Mouse (Mus musculus) forebrain, embryonic 15.5 days (tissue): ENCODE data around the gene Pias1. TPM values are rescaled to one million over a fixed set of nuclear protein-coding genes. Genes with fewer than 3 reads are reported as not detected.

Experiments
- ATAC-seq: fragments of 200-750 bp; cut with Nextera tagmentation; replicated peaks from 2 replicates; pipeline ENCODE4 v1.8.0; 2017; ENCODE audit warnings: mild to moderate bottlenecking, moderate TSS enrichment, moderate library complexity
- H3K27ac ChIP-seq: fragments of 300-500 bp; sonication (generic); replicated peaks from 2 replicates; pipeline ENCODE4 v1.5.1; 2015; ENCODE audit warnings: mild to moderate bottlenecking, inconsistent platforms
- H3K27me3 ChIP-seq: fragments of 300-500 bp; sonication (generic); 2 replicates; pipeline ENCODE4 v1.6.1; 2015; ENCODE audit warnings: inconsistent platforms
- H3K36me3 ChIP-seq: fragments of 300-500 bp; sonication (generic); 2 replicates; pipeline ENCODE4 v1.6.1; 2015; ENCODE audit warnings: mild to moderate bottlenecking, inconsistent platforms
- H3K4me1 ChIP-seq: fragments of 300-500 bp; sonication (generic); 2 replicates; pipeline ENCODE4 v1.6.1; 2015; ENCODE audit warnings: inconsistent platforms
- H3K4me2 ChIP-seq: fragments of 300-500 bp; sonication (generic); replicated peaks from 2 replicates; pipeline ENCODE4 v1.6.1; 2015; ENCODE audit warnings: mild to moderate bottlenecking, inconsistent platforms
- H3K4me3 ChIP-seq: fragments of 300-500 bp; sonication (generic); 2 replicates; pipeline ENCODE4 v1.5.1; 2015; ENCODE audit warnings: mild to moderate bottlenecking, inconsistent platforms
- H3K9ac ChIP-seq: fragments of 300-500 bp; sonication (generic); replicated peaks from 2 replicates; pipeline ENCODE4 v1.6.1; 2015; ENCODE audit warnings: mild to moderate bottlenecking, inconsistent platforms
- H3K9me3 ChIP-seq: fragments of 300-500 bp; sonication (generic); 2 replicates; pipeline ENCODE4 v1.6.1; 2016; ENCODE audit warnings: inconsistent platforms
- WGBS: fragments of 180-500 bp; shearing (Covaris S2); methylation state at CpG from one replicate; pipeline ENCODE4 v1.1.7; 2015; ENCODE audit warnings: mixed read lengths; 5-methylcytosine and 5-hydroxymethylcytosine counted together
- polyA plus RNA-seq: library from polyadenylated mRNA; unstranded; fragments of >200 nt; fragmentation: Nextera tagmentation; extraction: Ambion mirVana; gene quantifications from 2 replicates; pipeline ENCODE4 v1.2.1, GENCODE M21; 2015

Pias1 gene
- polyA plus RNA-seq, 1 experiment from 2014 or later: 65.3 TPM

GRCm38 (mm10) chr9:62934700-62935400 lies 52.9 kb downstream of the Pias1 start:
- Histone ChIP-seq H3K27ac (no peak overlapping the region), H3K9me3 (no peaks in the 10 kb centered on the region), H3K4me2 (no peak overlapping the region), H3K36me3 (no peaks in the 10 kb centered on the region), H3K4me1 (0 out of 2 replicates have a peak, but pooled peaks cover 2% of the 10 kb centered on the region), H3K4me3 (no peak overlapping the region), H3K9ac (no peak overlapping the region), H3K27me3 (no peaks in the 10 kb centered on the region)
- WGBS: 77% methylated on average over 2 of the region's 2 CpGs
- ATAC-seq: no peak

GRCm38 (mm10) chr9:62932575-62933339 lies 55.0 kb downstream of the Pias1 start:
- Histone ChIP-seq H3K27ac (no peak overlapping the region), H3K36me3 (no peaks in the 10 kb centered on the region), H3K4me2 (no peak overlapping the region), H3K4me3 (no peak overlapping the region), H3K9ac (no peak overlapping the region), H3K27me3 (no peaks in the 10 kb centered on the region), H3K4me1 (0 out of 2 replicates have a peak, but pooled peaks cover 2% of the 10 kb centered on the region), H3K9me3 (no peaks in the 10 kb centered on the region)
- ATAC-seq: no peak
- WGBS: 83% methylated on average over 4 of the region's 4 CpGs

DNA sequence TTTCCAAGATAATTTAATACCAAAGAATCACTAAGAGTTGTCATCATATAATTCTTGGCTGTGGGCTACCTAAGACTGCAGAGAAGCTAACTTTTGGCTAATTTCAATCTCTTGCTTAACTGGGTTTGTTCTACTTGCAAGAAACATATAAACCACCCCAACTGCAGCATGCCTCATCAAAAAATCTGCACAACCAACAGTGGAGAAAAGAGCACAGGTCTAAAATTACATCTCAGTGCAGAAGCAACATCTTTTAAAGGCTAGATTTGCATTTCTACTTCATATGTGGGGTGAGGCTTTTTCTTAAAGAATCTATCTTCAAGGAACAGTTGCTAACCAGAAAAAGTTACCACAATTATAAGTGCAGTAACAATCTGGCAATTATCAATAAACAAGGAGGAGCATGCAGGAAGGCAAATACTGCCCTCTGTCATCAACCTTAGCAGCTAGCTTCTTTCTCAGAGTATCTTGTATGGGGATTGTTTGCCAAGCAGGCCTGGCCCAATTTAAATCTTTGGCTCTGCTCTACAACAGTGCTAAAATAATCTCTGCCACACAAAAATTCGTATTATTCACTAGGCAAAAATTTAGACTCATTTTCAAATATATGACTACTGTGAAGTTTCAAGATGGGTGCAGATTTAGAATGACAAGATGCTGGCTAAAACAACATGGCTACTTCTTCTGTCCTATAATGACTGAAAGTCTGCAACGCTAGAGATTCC lies 62.7 kb downstream of the Pias1 start:
- Histone ChIP-seq H3K27ac (no peak overlapping the region), H3K4me1 (no peaks in the 10 kb centered on the region), H3K27me3 (no peaks in the 10 kb centered on the region), H3K9ac (no peak overlapping the region), H3K4me3 (no peak overlapping the region), H3K4me2 (no peak overlapping the region), H3K9me3 (no peaks in the 10 kb centered on the region), H3K36me3 (0 out of 2 replicates have a peak, but pooled peaks cover 4% of the 10 kb centered on the region)
- no peak for ATAC-seq
- WGBS: 95% methylated on average over 2 of the region's 2 CpGs

DNA sequence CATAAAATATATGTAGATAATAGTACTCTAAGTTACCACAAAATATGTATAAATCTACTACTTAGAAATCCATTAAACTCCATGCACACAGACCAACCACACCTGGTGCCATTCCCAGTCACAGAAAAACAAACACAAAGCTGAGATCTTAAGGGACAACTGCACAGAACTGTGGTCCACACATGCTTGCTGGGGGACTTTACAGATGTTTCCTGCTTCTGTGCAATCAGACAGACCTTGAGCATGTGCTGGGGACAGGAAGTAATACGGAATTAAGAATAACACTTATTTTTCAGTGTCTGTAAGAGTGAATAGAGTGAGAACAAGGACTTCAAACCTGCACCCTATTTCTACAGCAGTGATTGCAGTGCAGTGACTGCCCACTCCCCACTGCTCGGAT lies 66.8 kb downstream of the Pias1 start:
- Histone ChIP-seq H3K9me3 (no peaks in the 10 kb centered on the region), H3K36me3 (peaks cover 19% of the 10 kb centered on the region), H3K4me2 (no peak overlapping the region), H3K4me1 (no peaks in the 10 kb centered on the region), H3K27ac (no peak overlapping the region), H3K9ac (no peak overlapping the region), H3K27me3 (no peaks in the 10 kb centered on the region), H3K4me3 (no peak overlapping the region)
- no peak for ATAC-seq
- WGBS: 86% methylated on average over 2 of the region's 2 CpGs

DNA sequence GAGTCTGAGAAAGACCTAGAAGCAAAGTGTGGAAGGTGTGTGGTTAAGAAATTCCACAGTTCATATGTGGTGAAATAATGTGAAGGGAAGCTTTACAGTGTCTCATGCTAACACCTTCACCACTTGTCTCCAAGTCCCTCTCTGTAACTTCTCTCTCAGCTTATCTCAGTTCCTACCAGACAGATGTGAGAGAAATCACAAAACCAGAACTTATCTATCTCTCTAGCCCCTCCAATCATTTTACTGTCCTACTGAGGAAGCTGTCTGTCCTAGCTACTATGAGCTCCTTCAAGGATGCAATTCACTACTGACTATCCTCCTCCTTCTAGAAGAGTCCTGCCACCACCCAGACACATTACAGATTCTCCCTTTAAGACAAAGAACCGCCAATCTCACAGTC lies 70.7 kb downstream of the Pias1 start:
- H3K36me3 ChIP-seq: peaks cover 26% of the 10 kb centered on the region
- ATAC-seq: no peak
- H3K27me3 ChIP-seq: no peaks in the 10 kb centered on the region
- no peak overlapping the region for H3K27ac ChIP-seq
- no peaks in the 10 kb centered on the region for H3K4me1 ChIP-seq
- H3K9ac ChIP-seq: no peak overlapping the region
- WGBS: 93% methylated on average over 1 of the region's 1 CpGs
- no peaks in the 10 kb centered on the region for H3K9me3 ChIP-seq
- no peak overlapping the region for H3K4me3 ChIP-seq
- no peak overlapping the region for H3K4me2 ChIP-seq

- no peak overlapping the region for H3K9ac ChIP-seq
- ATAC-seq: no peak
- 89% methylated on average over 5 of the region's 5 CpGs for WGBS
- no peak overlapping the region for H3K4me2 ChIP-seq
- H3K4me1 ChIP-seq: no peaks in the 10 kb centered on the region
- H3K9me3 ChIP-seq: no peaks in the 10 kb centered on the region
- H3K36me3 ChIP-seq: peaks cover 35% of the 10 kb centered on the region
- H3K4me3 ChIP-seq: no peak overlapping the region
- H3K27ac ChIP-seq: no peak overlapping the region
- no peaks in the 10 kb centered on the region for H3K27me3 ChIP-seq
These were observed 74.2 kb downstream of the Pias1 start for GRCm38 (mm10) chr9:62913390-62914069.

DNA sequence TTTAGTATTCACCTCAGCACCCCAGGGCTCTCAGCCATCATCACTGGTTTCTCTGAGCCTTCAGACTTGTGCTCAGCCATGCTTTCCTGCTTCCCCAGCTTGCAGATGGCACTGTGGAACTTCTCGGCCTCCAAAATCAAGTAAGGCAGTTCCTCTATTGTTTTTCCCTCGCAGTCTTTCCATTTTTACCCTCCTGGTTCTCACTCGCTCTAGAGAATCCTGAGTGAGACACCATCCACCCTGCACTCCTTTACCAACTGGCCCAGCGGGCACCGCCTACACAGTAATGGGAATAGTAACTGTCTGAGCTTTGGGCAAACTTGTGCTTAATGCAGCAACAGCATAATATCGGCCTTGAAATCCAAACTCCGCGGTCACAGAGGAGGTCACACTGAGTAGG lies 82.7 kb downstream of the Pias1 start:
- Histone ChIP-seq H3K9me3 (no peaks in the 10 kb centered on the region), H3K4me3 (no peak overlapping the region), H3K27me3 (no peaks in the 10 kb centered on the region), H3K9ac (no peak overlapping the region), H3K4me2 (no peak overlapping the region), H3K27ac (no peak overlapping the region), H3K4me1 (no peaks in the 10 kb centered on the region), H3K36me3 (peaks cover 6% of the 10 kb centered on the region)
- ATAC-seq: no peak
- WGBS: 95% methylated on average over 8 of the region's 8 CpGs

DNA sequence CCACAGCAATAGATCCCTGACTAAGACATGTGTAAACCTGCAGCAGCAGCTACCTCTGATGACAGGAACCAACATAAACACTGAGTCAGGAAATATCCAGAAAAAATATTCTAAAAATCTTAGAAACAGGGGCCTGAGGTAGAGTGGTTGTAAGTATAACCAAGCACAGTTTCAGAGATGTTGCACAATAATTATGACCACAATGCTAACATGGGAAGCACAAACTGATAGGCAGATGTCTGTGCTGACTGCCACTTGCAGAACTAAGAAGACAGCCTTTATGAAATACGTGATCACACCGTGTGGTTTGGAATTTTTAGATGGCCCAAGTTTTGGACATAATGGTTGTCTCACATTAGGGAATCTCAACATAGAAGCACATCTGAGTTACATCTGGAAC lies 83.9 kb downstream of the Pias1 start:
- Histone ChIP-seq H3K4me1 (no peaks in the 10 kb centered on the region), H3K4me3 (no peak overlapping the region), H3K9me3 (no peaks in the 10 kb centered on the region), H3K4me2 (no peak overlapping the region), H3K27ac (no peak overlapping the region), H3K36me3 (peaks cover 3% of the 10 kb centered on the region; the same call in 1 of the 2 replicates), H3K27me3 (no peaks in the 10 kb centered on the region), H3K9ac (no peak overlapping the region)
- 98% methylated on average over 2 of the region's 2 CpGs for WGBS
- ATAC-seq: no peak

GRCm38 (mm10) chr9:62901736-62902135 lies 86.0 kb downstream of the Pias1 start:
- H3K9ac ChIP-seq: no peak overlapping the region
- no peak for ATAC-seq
- no peaks in the 10 kb centered on the region for H3K9me3 ChIP-seq
- H3K4me2 ChIP-seq: no peak overlapping the region
- no peaks in the 10 kb centered on the region for H3K4me1 ChIP-seq
- H3K27me3 ChIP-seq: no peaks in the 10 kb centered on the region
- WGBS: 63% methylated on average over 2 of the region's 2 CpGs
- H3K4me3 ChIP-seq: no peak overlapping the region
- H3K36me3 ChIP-seq: peaks cover 3% of the 10 kb centered on the region; the same call in 1 of the 2 replicates
- H3K27ac ChIP-seq: no peak overlapping the region

DNA sequence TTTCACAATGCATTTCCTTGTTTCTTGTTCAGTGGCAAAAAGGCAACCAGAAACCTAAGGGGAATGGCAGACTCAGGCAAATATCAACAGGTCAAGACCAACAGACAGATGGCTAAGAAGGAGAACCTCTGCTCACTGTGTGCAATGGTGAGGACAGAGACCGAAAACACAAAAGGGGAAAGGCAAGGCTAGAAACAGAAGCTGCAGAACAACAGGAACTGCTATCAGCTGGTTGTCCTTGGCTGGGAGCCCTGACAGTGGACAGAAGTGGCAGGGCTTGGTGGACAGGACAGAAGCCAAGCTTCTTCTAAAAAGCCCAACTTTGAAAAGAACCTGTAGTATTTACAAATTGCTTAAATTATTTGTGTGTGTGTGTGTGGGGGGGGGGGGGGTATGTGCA lies 93.2 kb downstream of the Pias1 start:
- Histone ChIP-seq H3K27me3 (no peaks in the 10 kb centered on the region), H3K4me3 (no peak overlapping the region), H3K9me3 (no peaks in the 10 kb centered on the region), H3K27ac (no peak overlapping the region), H3K4me2 (no peak overlapping the region), H3K36me3 (peaks cover 28% of the 10 kb centered on the region), H3K4me1 (no peaks in the 10 kb centered on the region), H3K9ac (no peak overlapping the region)
- WGBS: 88% methylated on average over 1 of the region's 1 CpGs
- no peak for ATAC-seq

DNA sequence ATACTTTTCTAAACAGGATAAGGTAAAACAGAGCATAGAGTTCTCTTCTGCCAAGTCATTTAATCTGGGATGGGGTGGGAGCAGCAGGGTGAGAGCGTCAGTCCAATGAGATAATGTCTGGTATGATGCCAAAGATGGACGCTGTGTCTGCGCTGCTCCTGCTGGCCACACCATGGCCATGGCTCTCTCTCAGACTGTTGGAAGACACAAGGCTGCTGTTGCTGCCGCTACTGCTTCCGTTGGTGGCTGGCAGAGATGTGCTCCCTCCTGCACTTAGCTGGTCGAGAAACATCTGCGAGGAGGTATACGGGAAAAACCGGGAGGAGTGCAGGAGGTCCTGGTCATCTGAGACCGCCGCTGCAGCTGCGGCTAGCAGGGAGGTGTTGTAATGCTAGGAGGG lies 105.9 kb downstream of the Pias1 start:
- 85% methylated on average over 12 of the region's 12 CpGs for WGBS
- Histone ChIP-seq H3K27ac (no peak overlapping the region), H3K4me2 (no peak overlapping the region), H3K9me3 (no peaks in the 10 kb centered on the region), H3K4me1 (no peaks in the 10 kb centered on the region), H3K27me3 (no peaks in the 10 kb centered on the region), H3K9ac (no peak overlapping the region), H3K36me3 (peaks cover 37% of the 10 kb centered on the region), H3K4me3 (no peak overlapping the region)
- no peak for ATAC-seq

- Histone ChIP-seq H3K9ac (no peak overlapping the region), H3K36me3 (peaks cover 19% of the 10 kb centered on the region), H3K27ac (no peak overlapping the region), H3K27me3 (no peaks in the 10 kb centered on the region), H3K9me3 (no peaks in the 10 kb centered on the region), H3K4me1 (no peaks in the 10 kb centered on the region), H3K4me3 (no peak overlapping the region), H3K4me2 (no peak overlapping the region)
- WGBS: 89% methylated on average over 2 of the region's 2 CpGs
- ATAC-seq: no peak
These were observed 109.9 kb downstream of the Pias1 start for GRCm38 (mm10) chr9:62877825-62878224.
